Mouse (Mus musculus) heart, adult 11 months (tissue): Measurements from ENCODE around the gene Herc6.

ENCODE experiments used
- DNase-seq: peaks from one replicate; pipeline ENCODE4 v3.0.0; 2022

Gene Herc6

DNA sequence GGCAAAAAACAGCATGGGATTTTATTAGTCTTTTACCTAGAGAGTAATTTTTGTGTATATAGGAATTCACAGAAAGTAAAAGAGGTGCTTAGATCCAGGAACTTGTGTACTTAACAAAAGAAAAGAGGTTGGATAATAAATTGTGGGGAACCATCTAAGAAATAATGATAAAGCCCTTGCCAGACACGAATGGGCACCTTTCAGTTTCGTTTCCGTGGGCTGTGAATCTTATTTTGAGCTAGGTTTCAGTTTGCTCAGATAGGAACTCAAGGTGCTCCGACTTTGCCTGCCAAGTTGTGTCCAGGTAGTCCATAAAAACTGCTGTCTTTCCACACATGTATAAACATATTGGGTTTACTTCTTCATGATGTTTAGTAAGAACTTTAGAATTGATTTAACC, 1.6 kb downstream of the Herc6 start:
- no peak for DNase-seq

DNA sequence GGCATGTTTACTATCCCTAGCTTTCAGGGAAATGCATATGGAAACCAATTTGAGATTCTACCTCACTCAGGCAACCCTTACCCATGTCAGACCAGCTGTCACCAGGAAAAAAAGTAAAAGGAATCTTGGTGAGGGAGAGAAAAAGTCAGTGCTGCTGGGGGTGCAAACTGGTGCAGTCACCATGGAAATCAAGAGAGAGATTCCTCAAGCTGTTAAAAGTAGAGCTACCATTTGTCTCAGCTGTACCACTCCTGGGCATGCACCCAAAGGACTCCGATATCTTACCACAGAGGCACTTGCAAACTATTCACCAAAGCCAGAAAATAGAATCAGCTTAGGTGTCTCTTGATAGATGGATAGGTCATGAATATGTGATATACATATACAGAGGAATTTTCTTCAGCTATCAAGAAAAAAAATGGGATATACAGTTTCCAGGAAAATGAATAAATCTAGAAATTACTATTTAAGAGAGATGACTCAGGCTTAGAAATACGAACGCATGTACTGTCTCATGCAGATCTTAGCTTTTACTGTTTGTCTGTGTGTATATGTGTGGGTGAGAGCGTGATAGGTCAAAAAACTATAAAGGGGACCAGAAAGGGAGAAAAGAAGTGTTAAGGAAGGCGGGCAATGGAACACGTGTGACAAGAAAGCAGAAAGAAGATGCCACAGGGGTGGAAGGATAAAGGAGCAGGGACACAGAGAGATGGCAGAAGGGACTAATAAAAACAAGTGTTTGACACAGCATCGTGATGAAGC, 24.9 kb downstream of the Herc6 start:
- no peak for DNase-seq

DNA sequence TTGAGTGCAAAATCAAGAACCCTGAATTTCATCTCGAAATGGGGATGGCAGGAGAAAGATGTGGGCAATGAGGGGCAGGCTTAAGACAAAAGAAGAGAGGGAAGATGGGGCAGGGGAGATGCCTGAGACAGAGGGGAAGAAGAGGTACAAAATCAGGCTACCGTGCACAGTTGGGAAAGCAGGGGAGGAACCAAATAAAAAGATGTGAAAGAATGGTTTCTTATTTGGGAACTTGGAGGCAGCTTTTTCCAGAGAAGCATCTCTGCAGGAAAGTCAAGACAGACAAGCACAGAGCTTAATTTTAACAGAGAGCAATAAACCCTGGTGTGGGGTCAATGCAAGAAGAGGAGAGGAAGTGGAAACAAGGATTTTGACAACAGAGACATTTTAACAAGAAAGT, 27.2 kb downstream of the Herc6 start:
- no peak for DNase-seq

DNA sequence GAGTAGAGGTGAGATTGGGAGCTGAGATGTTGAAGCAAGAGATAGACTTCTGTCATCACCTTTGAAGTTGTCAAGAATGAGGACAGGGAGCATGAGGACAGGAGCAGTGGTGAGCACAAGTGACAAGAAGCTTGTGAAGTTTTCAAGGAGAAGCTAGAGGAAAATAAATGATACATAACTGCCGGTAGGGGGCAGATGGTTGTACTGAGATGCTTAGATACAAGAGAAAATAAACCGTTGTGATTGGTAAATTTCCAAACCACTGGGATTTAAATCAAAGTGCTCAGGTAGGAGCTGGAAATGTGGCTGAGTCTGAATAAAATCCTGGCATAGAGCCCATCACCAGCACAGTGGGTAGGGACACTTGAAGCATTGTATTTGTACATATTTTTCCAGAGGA, 28.8 kb downstream of the Herc6 start:
- no peak for DNase-seq

DNA sequence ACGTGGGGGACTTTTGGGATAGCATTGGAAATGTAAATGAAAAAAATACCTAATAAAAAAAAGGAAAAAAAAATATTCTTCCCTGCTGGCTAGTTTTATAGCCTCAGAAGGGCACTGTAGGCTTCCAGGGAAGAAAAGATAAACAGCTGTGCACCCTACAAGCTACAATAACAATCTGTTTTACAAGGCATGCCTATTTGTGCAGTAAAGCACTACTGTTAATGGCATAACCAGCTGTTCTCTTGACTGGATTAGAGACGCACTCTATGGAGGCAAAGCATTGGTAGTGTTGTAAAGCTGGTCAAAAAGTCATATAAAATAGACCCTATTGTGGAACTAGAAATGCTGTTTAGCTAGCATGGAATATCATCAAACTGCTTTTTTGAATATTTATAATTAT, 35.0 kb downstream of the Herc6 start:
- DNase-seq = no peak

DNA sequence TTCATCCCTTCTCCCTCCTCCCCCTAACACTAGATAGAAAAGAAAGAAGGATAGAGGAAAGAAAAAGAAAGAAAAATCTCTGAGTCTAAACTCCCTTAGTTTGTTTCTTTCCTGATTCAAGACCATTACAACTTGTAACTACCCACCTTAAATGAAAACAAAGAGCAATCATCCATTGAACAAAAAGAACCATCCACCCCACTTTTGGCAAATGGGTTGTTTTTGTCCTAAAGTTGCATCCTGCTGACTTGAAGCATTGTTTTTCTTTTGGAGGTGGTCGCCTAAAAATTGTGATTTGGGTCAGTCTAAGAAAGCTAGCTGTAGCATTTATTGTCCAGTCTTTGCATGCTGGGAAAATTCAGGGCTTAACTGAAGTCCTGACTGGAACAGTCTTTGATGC, 58.7 kb downstream of the Herc6 start:
- no peak for DNase-seq

DNA sequence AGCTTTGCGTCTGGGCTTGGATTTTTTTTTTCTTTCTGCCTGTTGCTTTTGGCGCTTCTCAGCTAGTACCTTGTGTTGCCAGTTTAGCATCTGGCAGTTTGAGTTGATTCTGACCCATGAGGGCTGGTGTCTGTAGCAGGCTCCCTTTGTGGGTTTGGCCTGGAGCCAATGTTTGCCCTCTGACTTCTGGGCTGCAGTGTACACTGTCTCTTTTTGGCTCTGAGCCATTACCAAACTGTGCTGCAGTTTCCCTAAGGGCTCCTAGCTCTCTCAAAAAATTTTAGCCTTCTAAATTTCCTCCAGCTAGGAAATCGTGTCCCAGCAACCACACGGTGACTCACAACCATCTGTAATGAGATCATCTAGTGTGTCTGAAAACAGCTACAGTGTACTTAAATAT, 61.0 kb downstream of the Herc6 start:
- peak; percentile 95 for DNase-seq

DNA sequence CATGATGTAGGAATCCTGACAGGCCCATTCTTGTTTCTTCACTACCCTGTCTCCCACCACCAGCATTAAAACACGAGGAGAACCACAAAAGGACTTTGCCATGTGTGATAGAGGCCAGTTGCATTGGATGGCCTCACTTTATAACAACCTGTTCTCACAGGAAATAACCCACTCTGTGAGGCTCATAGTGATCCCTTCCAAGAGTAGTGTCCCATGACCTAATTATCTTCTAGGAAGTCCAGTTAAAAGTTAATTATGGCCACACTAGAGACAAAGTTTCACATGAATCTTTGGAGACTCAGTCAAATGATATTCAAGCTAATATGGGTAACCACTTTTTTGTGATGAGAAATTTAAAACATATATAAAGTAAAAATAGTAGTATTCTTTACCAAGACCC, 66.5 kb downstream of the Herc6 start:
- no peak for DNase-seq

DNA sequence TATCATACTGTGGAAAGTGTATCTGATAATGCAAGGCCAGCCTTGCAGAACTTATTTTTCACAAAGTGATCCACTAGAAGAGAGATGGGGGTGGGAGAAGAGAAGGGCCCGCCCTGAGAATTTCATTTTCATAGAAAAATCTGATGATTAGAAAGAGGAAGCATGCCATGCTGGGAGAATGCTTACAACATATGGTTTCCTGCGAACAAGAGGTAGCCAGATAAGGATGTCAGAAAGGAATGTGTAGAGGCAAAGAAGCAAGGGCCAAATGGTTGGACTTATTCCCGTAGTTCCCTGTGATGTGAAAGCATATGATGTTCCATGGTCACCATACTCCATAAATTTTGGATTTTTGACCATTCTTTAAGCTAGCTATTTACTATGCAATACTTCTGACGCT, 80.5 kb downstream of the Herc6 start:
- DNase-seq = no peak

DNA sequence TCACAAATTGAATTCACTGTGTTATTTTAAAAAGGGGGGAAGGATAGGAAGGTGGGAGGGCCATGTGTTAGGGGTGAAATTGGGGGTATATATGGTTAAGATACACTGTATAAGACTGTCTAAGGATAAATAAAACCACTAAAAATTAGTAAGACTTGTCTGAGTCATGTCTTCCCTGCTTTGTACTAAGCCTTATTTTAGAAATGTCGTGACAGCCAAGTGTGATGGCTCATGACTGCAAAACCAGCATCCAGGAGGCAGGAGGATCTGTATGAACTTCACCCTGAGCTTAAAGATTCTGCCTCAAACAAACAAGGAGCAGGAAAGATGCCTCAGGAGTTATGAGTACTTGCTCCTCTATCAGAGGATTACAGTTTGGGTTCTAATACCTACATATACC, 103.4 kb downstream of the Herc6 start:
- no peak for DNase-seq

DNA sequence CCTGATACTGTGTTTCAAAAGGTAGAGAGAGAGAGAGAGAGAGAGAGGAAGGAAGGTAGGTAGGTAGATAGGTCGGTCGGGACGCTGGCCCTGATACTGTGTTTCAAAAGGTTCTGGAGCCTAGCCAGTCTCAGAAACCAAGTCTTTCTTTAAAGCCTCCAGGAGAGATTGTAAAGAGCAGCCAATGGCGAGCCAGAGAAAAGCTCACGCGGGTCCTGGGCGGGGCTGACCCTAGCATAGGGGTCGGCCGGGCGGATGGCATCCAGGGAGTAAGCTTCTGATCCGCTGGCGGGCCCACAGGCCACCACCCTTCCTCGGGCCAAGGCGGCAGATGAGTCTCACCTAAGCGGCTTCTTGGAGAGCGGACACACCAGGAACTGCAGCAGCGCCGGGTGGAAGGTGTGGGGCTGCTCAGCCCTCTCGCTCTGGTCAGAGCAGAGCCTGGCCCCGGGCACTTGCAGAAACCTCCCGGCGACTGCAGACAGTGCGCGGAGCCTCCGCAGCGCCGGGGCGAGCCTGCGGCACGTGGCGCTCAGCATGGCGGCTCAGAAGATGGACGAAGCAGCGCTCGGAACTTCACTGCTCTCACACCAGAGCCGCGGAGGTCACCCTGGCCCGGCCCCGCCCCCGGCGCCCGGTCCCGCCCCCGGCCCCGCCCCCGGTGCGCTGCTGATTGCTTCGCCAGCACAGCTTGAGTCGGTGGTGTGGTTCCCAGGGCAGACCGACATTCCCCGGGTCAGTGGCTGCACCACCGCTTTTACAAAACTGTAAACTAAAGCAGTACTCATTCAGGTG, 110.9 kb downstream of the Herc6 start, which contains the start of gene Pyurf:
Pyurf (minus strand) TSS at position 612 of the 795 bp plus-strand sequence.
- DNase-seq = peak; percentile 99

DNA sequence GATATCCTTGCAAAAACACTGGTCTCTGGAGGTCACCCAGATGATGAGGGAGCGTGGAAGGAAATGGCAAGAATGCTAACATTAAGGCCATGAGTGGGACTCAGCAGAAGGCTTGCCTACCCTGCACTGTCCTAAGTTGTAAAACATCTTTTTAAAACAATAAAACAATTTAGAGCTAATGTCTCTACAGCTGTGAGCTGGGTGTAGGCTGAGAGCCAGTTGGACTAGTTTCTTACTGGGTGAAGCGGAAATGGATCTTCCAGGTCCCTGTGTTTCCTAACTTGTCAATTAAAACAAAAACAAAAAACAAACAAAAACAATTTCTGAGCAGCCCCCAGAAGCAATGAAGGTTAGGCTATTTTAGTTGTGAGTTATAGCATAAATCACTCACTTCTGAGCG, 112.3 kb downstream of the Herc6 start:
- peak; percentile 75 for DNase-seq

DNA sequence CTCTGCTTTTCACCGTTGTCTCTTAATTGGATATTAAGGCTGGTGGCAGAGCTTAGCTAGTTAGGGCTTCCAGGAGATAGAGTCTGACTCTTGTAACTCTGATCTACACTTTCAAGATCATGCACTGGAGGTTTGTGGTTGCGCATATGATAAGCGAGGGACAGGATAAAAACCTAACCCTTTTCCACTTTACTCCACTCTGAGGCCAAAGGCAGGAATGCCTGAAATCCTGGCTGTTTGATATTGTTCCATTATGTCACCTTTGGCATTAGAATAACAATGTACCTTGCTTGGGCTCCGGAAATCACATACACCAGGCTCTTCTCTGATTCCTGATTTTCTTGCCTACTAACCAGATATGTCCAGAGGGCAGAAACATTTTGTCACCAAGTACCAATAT, 120.9 kb downstream of the Herc6 start:
- DNase-seq = no peak

DNA sequence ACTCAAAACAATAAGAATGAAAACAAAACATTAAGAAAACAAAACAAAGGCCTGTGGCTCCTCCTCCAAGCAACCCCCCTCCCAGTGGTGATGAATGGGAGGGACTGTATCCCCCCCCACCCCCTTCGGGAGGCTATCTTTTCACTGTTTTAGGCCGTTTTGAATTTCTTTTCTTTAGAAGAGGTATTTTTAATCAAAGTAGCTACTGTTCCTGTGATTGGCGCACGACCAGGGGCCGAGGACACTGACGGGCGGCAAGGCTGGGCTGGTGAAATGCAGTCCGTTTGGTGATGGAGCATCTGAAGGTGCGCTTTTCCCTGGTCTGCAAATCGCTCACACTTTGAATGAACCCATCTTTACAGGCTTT, 121.6 kb downstream of the Herc6 start, which contains the start of gene Lancl2:
Lancl2 (plus strand) TSS at position 165 of the 367 bp plus-strand sequence.
- DNase-seq = peak; percentile 93

DNA sequence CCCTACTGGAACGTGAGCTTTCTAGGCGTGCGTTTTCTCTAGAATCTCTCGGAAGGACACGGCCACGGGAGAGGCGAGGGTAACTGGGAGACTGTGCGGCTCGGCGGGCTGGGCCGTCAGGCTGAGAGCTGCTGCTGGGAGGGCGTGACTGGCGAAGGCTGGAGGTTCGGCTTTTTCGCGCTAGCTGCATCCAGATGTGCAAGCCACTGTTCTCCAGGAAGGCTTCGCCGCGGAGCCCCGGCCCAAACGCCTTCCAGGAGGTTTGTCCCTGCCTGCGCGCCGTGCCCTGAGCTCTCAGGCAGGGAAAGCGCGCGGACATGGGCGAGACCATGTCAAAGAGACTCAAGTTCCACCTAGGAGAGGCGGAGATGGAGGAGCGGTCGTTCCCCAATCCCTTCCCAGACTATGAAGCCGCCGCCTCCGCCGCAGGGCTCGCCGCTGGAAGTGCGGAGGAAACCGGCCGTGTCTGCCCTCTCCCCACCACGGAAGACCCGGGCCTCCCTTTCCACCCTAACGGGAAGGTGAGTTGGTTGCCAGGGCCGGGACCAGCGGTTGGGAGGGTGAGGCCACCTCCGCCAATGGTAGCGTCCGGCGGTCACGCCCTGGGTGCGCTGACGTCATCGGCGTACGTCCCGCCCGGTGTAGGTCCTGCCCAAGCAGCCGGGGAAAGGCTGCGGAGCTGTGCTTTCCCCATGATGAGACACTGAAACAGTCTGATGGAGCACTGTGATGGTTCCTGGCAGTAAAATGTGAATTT, 122.1 kb downstream of the Herc6 start:
- peak; percentile 100 for DNase-seq

DNA sequence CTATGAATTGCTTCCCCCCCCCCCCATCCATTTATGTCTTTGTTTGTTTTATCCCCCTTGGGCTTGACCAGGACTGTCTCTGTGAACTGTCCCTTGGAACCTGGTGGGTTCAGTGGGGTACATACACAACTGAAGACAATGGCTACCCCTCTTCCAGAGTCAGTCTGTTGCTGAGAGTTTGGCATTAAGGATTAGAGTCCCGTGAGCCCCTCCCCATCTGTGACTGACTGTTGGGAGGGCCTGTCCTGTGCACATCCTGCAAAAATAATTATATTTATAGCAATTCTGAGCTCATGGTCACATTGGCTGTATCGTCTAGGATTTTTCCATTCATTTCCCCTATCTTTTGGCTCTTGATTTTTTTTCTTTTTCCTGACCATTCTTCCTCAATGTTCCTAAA, 122.9 kb downstream of the Herc6 start:
- peak; percentile 93 for DNase-seq

DNA sequence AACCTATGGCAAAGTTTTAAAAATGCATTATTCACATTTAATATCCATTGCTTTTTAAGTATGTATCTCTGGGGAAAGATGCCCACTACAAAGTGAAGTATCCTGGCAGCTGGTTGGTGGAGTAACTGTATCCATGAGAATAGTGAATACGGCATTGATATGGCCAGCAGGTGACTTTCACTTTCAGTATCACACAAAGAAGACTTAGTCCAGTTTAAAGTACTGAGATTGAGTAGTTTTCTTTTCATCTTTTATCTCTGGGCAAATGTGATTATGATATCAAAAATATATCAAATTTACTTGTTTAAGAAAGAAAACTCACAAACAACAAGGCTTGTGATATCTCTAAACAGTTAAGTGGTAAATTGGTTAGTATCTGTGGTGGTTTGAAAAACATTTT, 125.9 kb downstream of the Herc6 start:
- no peak for DNase-seq

DNA sequence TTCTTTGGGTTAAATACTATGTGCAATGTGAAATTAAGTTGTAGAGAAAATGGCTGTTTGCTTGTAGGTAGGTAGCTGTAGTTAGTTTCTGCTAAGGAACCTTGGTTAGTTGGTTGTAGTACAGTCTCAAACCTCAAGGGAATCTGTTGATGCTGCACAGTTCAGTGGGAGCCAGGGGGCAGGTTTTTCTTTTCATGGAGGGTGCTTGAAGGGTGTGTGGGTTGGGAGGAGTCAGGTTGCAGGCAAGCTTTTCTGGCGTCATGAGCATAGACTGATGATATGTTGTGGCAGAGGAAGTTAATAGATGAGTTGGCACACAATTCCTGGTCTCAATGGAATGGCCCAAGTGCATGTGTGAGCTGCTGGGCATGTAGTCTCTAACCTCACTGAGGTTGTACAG, 130.9 kb downstream of the Herc6 start:
- DNase-seq = peak; percentile 41
